Mouse (Mus musculus) mouse embryonic stem cell (cell line): Measurements from ENCODE around the gene Gm4869.

Experiments used
- in situ Hi-C, 2 experiments: fragments of 300-500 bp; cut with MboI; formaldehyde crosslinking; loops; 1 replicate in 1 of 2; 3 replicates in 1 of 2; pipeline ENCODE4 v1.14.3; 2019 to 2020; ENCODE audit warnings: low sequenced_read_pairs in 2 of 2, low pct_unique_long_range_greater_than_20kb in 1 of 2, mixed read lengths in 1 of 2; ENCODE audit not compliant: unreplicated experiment in 1 of 2

Gene Gm4869

GRCm38 (mm10) chr5:140509204-140509603 lies 63.8 kb downstream of the Gm4869 start:
- in situ Hi-C loops, result no loop called here

- in situ Hi-C loops, result no loop called here
Observed at GRCm38 (mm10) chr5:140510012-140511000, 64.9 kb downstream of the Gm4869 start.

- in situ Hi-C loops, result no loop called here
Observed at GRCm38 (mm10) chr5:140513921-140514320, 68.5 kb downstream of the Gm4869 start.

- in situ Hi-C loops, result no loop called here
Observed at GRCm38 (mm10) chr5:140514799-140515486, 69.5 kb downstream of the Gm4869 start.

GRCm38 (mm10) chr5:140517159-140517920 lies 71.9 kb downstream of the Gm4869 start:
- in situ Hi-C loops, result no loop called here

- in situ Hi-C loops, result no loop called here
Observed at GRCm38 (mm10) chr5:140517921-140518230, 72.4 kb downstream of the Gm4869 start.

GRCm38 (mm10) chr5:140521196-140521595 lies 75.8 kb downstream of the Gm4869 start:
- in situ Hi-C loops, result loop anchor here (5.0 to 10.0 kb wide), 2 partner anchors 44 to 46 kb away; no protein-coding TSS in a partner anchor

GRCm38 (mm10) chr5:140526754-140527153 lies 81.3 kb downstream of the Gm4869 start:
- in situ Hi-C loops, result loop anchor here in 1 of 2 experiments (10.0 kb wide), 1 partner anchor 52 kb away; no protein-coding TSS in a partner anchor

GRCm38 (mm10) chr5:140538111-140538683 lies 92.8 kb downstream of the Gm4869 start:
- in situ Hi-C loops, result loop anchor here in 1 of 2 experiments (5.0 kb wide), 1 partner anchor 79 kb away; no protein-coding TSS in a partner anchor

GRCm38 (mm10) chr5:140540106-140540505 lies 94.7 kb downstream of the Gm4869 start:
- in situ Hi-C loops, result loop anchor here (5.0 to 10.0 kb wide), 3 partner anchors 65 to 205 kb away; no protein-coding TSS in a partner anchor

GRCm38 (mm10) chr5:140542811-140543575 lies 97.5 kb downstream of the Gm4869 start:
- in situ Hi-C loops, result loop anchor here (5.0 to 10.0 kb wide), 3 partner anchors 68 to 202 kb away; no protein-coding TSS in a partner anchor
